Mouse (Mus musculus) limb, embryonic 12.5 days (tissue): ENCODE data around the gene Smad1. TPM values are rescaled to one million over a fixed set of nuclear protein-coding genes. Genes with fewer than 3 reads are reported as not detected.
A peak's percentile ranks its signal among the peaks of the same experiment; 100 is the strongest.
"Not testable (repeated sequence)": the region's sequence is repeated elsewhere in the genome, so short reads cannot be mapped to it uniquely, and the experiment has no call there.

Experiments used
- ATAC-seq: fragments of 200-750 bp; cut with Nextera tagmentation; 2 replicates; pipeline ENCODE4 v1.8.0; 2017; ENCODE audit warnings: low read depth, moderate TSS enrichment; ENCODE audit not compliant: insufficient number of reproducible peaks, insufficient read depth, low FRiP score, low TSS enrichment
- H3K27ac ChIP-seq: fragments of 300-500 bp; sonication (generic); 2 replicates; pipeline ENCODE4 v1.5.1; 2016; ENCODE audit warnings: mild to moderate bottlenecking, moderate library complexity
- H3K27me3 ChIP-seq: fragments of 300-500 bp; sonication (generic); 2 replicates; pipeline ENCODE4 v1.6.1; 2016; ENCODE audit warnings: mild to moderate bottlenecking, moderate library complexity
- H3K36me3 ChIP-seq: fragments of 300-500 bp; sonication (generic); 2 replicates; pipeline ENCODE4 v1.6.1; 2016; ENCODE audit warnings: mild to moderate bottlenecking, moderate library complexity
- H3K4me1 ChIP-seq: fragments of 300-500 bp; sonication (generic); replicated peaks from 2 replicates; pipeline ENCODE4 v1.6.1; 2016
- H3K4me2 ChIP-seq: fragments of 300-500 bp; sonication (generic); 2 replicates; pipeline ENCODE4 v1.6.1; 2016; ENCODE audit warnings: mild to moderate bottlenecking, moderate library complexity
- H3K4me3 ChIP-seq: fragments of 300-500 bp; sonication (generic); replicated peaks from 2 replicates; pipeline ENCODE4 v1.5.1; 2016; ENCODE audit warnings: mild to moderate bottlenecking
- H3K9ac ChIP-seq: fragments of 300-500 bp; sonication (generic); replicated peaks from 2 replicates; pipeline ENCODE4 v1.6.1; 2016; ENCODE audit warnings: mild to moderate bottlenecking, moderate library complexity
- H3K9me3 ChIP-seq: fragments of 300-500 bp; sonication (generic); 2 replicates; pipeline ENCODE4 v1.6.1; 2016; ENCODE audit warnings: mild to moderate bottlenecking, moderate library complexity
- WGBS: fragments of 180-500 bp; shearing (Covaris S2); methylation state at CpG from one replicate; pipeline ENCODE4 v1.1.7; 2016; 5-methylcytosine and 5-hydroxymethylcytosine counted together
- polyA plus RNA-seq: library from polyadenylated mRNA; unstranded; fragments of >200 nt; fragmentation: Nextera tagmentation; extraction: Ambion mirVana; gene quantifications from 2 replicates; pipeline ENCODE4 v1.2.1, GENCODE M21; 2016

Gene Smad1
- 46.3 and 52.8 TPM in 2 replicates for polyA plus RNA-seq

DNA sequence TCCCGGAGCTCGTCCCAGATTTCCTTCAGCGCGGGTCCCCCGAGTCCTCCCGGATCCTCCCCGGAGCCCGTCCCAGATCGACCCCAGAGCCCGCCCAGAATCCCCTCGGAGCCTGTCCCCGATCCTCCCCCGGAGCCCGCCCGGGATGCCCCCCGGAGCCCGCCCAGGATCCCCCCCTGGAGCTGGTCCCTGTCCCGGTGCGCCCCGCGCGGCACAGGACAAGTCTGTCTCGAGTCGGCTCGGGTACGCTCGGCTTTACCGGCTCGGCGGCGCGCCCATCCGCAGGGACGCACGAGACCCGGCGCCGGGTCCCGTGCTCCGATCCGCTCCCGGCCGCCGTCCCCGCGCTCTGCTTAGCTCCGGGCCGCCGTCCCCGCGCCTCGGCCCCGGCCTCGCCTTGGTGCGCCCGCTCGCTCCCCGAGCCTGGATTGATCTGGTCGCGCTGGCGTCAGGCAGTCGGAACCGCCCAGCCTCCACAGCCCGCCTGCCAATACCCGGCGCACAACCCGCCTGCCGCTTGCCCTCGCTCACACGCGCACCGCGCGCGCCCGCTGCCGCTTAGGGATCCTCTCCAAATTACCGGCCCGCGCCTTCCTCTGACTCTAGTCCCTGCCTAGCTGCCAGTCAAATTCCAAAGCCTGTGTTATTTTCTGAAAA, at the start of gene Smad1:
Gene Smad1, minus strand, starts transcription at position 525 of the 657 bp plus-strand sequence.
- no peaks in the 10 kb centered on the region for H3K27me3 ChIP-seq
- under 1% methylated on average over 69 of the region's 80 CpGs for WGBS
- H3K36me3 ChIP-seq = no peaks in the 10 kb centered on the region
- peaks cover 28% of the 10 kb centered on the region for H3K4me1 ChIP-seq
- peak within 1 kb of the TSS; percentile 77 for H3K4me2 ChIP-seq
- ATAC-seq = peak; percentile 92
- no peaks in the 10 kb centered on the region for H3K9me3 ChIP-seq
- peak within 1 kb of the TSS; percentile 97 for H3K9ac ChIP-seq
- peak within 1 kb of the TSS; percentile 85 for H3K4me3 ChIP-seq
- H3K27ac ChIP-seq = peak within 1 kb of the TSS; percentile 97

DNA sequence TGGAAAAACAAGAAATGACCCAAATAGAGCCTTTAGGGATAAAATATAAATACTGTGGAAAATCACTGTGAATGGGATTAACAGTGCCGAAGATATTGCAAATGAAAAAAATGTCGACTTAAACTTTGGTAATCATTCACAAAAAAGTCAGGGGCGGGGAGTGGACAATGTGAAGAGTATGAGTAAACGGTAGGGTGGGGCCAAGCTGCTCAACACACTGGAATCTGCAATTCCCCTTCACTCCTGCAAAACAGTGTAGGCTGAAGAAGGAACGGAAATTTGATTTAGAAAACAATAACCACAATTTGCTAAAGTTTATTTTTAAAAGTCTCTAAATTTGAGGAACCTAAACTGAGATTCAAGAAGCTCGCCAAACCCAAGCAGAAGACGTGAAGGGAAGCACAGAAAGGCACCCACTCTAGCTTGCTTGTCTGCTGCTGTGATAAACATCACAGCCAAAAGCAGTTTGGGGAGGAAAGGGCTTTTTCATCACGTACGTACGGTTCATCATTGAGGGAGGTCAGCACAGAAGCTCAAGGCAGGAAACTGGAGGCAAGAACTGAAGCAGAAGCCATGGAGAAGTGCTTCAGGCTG, 48.0 kb upstream of the Smad1 start:
- H3K4me2 ChIP-seq = no peak overlapping the region
- H3K4me1 ChIP-seq = no peaks in the 10 kb centered on the region
- WGBS = 81% methylated on average over 10 of the region's 10 CpGs
- no peaks in the 10 kb centered on the region for H3K9me3 ChIP-seq
- H3K36me3 ChIP-seq = no peaks in the 10 kb centered on the region
- ATAC-seq = no peak
- H3K4me3 ChIP-seq = no peak overlapping the region
- no peak overlapping the region for H3K27ac ChIP-seq
- no peak overlapping the region for H3K9ac ChIP-seq
- H3K27me3 ChIP-seq = no peaks in the 10 kb centered on the region

DNA sequence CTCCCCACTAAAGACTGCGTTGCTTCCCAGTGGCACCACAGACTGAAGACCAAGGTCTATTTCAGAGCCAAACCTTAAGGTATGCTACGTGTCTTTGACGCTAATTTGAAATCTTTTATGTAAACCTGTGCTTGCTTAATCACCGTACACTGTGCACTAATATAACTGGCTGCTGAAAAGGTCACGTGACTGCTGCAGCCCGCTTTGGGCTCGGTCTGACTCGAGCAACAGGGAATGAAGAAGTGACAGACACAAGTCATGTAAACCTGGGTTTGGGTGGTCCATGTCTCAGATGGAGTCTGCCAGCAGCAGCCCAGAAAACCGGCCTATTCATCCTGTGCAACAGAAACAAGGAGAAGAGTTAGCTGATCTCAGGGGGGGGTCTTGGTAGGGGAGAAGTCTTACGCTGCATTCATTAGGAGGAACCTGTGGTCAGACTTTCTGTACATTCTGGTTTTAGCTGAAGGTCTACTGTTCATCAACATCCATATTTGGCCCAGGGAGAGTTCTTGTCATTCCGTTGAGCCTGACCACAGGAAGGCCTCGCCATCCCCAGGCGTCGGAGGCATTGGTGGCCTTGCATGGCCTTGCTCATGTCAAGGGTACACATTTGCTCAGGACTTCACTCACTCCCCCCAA, 44.3 kb upstream of the Smad1 start:
- H3K27me3 ChIP-seq = no peaks in the 10 kb centered on the region
- no peak overlapping the region for H3K9ac ChIP-seq
- no peak overlapping the region for H3K27ac ChIP-seq
- H3K36me3 ChIP-seq = no peaks in the 10 kb centered on the region
- no peak for ATAC-seq
- H3K4me2 ChIP-seq = no peak overlapping the region
- H3K9me3 ChIP-seq = no peaks in the 10 kb centered on the region
- no peaks in the 10 kb centered on the region for H3K4me1 ChIP-seq
- WGBS = 84% methylated on average over 14 of the region's 14 CpGs
- H3K4me3 ChIP-seq = no peak overlapping the region

DNA sequence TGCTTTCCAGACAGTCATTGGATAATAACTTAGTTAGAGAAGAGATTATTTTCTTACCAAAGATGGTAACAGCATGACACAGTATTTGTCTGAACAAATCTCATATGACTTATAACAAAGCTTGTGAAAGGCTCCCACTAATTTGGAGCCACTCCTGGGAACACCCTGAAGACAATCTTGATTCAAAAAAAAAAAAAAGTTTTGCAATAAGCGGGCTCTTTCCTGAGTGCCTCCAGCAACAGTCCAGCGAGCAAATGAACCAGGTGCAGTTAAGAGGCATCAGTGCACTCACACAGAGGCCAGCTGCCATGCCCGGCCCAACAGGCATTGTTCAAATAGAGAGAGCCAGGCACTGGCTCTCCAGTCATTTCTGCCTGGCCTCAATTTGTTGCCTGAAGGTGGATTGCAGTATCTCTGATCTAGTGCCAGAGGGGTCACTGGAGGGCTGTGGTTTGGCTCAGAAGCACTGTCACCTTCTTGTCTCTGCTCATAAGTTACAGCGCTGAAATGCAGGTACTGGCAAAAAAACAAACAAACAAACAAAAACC, 34.7 kb upstream of the Smad1 start:
- no peak overlapping the region for H3K4me2 ChIP-seq
- no peaks in the 10 kb centered on the region for H3K4me1 ChIP-seq
- WGBS = 51% methylated on average over 4 of the region's 4 CpGs
- H3K27ac ChIP-seq = no peak overlapping the region
- no peaks in the 10 kb centered on the region for H3K27me3 ChIP-seq
- ATAC-seq = no peak
- H3K9ac ChIP-seq = no peak overlapping the region
- no peaks in the 10 kb centered on the region for H3K9me3 ChIP-seq
- H3K4me3 ChIP-seq = no peak overlapping the region
- H3K36me3 ChIP-seq = no peaks in the 10 kb centered on the region

DNA sequence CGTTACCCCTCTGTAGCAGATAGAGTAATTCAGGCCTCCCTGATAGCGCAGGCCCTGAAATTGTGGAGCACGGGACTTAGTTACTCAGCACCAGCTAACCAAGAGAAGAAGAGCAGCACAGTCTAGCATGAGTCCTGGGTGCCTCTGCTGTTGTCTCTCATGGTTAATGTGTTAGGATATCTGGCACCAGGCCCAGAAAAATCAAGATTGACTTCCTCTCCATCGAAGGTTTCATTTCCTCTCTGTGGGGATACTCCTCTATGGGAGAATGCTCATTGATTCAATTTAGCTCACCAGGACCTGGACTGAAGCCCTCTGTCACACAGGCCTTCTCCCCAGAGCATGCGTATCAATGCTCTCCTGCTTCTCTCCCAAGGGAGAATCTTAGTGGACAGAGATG, 15.6 kb upstream of the Smad1 start:
- WGBS = 87% methylated on average over 5 of the region's 5 CpGs
- Histone ChIP-seq H3K27me3 (no peaks in the 10 kb centered on the region), H3K4me2 (no peak overlapping the region), H3K9ac (no peak overlapping the region), H3K9me3 (no peaks in the 10 kb centered on the region), H3K27ac (no peak overlapping the region), H3K4me1 (no peaks in the 10 kb centered on the region), H3K36me3 (no peaks in the 10 kb centered on the region), H3K4me3 (no peak overlapping the region)
- ATAC-seq = no peak

DNA sequence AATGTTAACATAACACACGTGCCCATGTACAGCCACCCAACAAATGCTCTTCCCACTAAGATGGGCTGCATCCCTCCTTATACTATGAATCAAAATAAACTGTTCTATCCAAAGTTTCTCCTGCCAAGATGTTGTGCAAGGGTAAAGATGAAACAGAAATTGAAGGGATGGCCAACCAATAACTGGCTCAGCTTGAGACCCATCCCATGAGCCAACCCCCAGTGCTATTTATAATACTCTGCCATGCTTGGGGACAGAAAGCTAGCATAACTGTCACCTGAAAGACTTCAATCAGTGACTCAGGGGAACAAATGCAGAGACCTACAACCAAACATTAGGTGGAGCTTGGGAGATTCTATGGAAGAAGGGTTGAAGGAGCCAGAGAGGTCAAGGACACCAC, 11.2 kb upstream of the Smad1 start:
- no peak for ATAC-seq
- H3K27me3 ChIP-seq = no peaks in the 10 kb centered on the region

DNA sequence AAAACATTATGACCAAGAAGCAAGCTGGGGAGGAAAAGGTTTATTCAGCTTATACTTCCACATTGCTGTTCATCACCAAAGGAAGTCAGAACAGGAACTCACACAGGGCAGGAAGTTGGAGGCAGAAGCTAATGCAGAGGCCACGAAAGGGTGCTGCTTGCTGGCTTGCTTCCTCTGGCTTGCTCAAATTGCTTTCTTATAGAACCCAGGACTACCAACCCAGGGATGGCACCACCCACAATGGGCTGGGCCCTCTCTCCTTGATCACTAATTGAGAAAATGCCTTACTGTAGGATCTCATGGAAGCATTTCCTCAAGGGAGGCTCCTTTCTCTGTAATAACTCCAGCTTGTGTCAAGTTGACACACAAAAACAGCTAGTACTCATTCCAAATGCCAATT, 8.0 kb upstream of the Smad1 start:
- H3K9me3 ChIP-seq, H3K4me2 ChIP-seq, H3K9ac ChIP-seq, H3K27ac ChIP-seq, H3K36me3 ChIP-seq, H3K4me3 ChIP-seq, ATAC-seq, H3K4me1 ChIP-seq, H3K27me3 ChIP-seq: not testable (repeated sequence)
- 50% methylated on average over 1 of the region's 1 CpGs for WGBS

More for the DNA sequence above, 11.2 kb upstream of the Smad1 start:
- H3K4me1 ChIP-seq = no peaks in the 10 kb centered on the region
- H3K4me2 ChIP-seq = no peak overlapping the region
- 78% methylated on average over 1 of the region's 1 CpGs for WGBS
- H3K27ac ChIP-seq = no peak overlapping the region
- no peak overlapping the region for H3K9ac ChIP-seq
- no peaks in the 10 kb centered on the region for H3K36me3 ChIP-seq
- no peak overlapping the region for H3K4me3 ChIP-seq
- H3K9me3 ChIP-seq = peaks cover 6% of the 10 kb centered on the region

DNA sequence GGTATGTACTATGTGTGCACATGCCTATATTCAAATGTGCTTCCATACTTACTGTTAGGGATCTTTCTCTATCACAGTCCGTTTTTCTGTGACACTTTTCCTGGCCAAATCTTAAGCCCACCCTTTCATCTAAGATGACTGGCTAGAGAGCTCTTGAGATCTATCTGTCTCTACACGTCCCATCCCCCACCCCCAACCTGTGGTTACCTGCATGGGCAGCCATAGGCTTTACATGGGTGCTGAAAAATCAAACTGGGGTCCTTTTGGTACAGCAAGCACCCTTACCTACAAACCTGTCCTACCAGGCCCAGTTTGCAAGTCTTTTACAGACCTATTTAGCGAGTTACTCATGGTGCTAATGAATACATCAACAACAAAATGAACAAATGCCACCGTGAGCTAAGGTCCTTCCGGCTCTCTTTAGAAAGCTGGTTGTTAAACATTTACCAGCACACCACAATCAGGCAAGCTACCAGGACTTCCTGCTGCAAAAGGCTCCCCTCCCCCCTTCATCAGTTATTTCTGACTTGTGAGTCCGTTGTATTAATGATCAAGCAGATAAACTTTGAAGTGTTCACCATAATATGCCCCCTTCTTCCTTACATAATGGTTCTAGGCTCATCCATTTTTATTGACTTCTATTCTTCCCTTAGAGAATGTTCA, 5.7 kb upstream of the Smad1 start:
- Histone ChIP-seq H3K27me3 (no peaks in the 10 kb centered on the region), H3K9ac (no peak overlapping the region), H3K4me1 (no peaks in the 10 kb centered on the region), H3K4me2 (no peak overlapping the region), H3K27ac (no peak overlapping the region), H3K9me3 (peaks cover 6% of the 10 kb centered on the region), H3K36me3 (no peaks in the 10 kb centered on the region), H3K4me3 (no peak overlapping the region)
- 60% methylated on average over 6 of the region's 6 CpGs for WGBS
- no peak for ATAC-seq

DNA sequence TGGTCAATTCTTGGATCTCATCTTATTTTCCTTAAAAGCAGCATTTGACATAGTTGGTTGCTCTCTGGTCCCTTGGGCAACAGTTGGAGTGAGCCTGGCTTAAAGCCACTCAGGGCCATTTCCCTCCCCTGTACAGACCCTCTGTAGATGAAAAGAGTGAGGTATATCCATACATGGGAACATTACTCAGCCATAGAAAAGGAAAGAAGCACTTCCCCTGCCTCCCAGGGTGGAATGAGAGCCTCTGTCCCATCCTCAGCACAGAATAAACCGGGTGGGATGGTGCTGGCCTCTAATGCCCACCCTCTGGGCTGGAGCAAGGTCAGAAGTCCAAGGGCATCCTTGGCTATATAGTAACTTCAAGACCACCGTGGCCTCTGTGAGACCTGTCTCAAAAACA, 1.4 kb upstream of the Smad1 start:
- Histone ChIP-seq H3K27me3 (no peaks in the 10 kb centered on the region), H3K36me3 (no peaks in the 10 kb centered on the region), H3K27ac (no peak overlapping the region), H3K9ac (no peak overlapping the region), H3K4me3 (no peak overlapping the region), H3K4me1 (peaks cover 24% of the 10 kb centered on the region), H3K9me3 (no peaks in the 10 kb centered on the region), H3K4me2 (no peak overlapping the region)
- ATAC-seq = no peak
- 79% methylated on average over 2 of the region's 2 CpGs for WGBS

DNA sequence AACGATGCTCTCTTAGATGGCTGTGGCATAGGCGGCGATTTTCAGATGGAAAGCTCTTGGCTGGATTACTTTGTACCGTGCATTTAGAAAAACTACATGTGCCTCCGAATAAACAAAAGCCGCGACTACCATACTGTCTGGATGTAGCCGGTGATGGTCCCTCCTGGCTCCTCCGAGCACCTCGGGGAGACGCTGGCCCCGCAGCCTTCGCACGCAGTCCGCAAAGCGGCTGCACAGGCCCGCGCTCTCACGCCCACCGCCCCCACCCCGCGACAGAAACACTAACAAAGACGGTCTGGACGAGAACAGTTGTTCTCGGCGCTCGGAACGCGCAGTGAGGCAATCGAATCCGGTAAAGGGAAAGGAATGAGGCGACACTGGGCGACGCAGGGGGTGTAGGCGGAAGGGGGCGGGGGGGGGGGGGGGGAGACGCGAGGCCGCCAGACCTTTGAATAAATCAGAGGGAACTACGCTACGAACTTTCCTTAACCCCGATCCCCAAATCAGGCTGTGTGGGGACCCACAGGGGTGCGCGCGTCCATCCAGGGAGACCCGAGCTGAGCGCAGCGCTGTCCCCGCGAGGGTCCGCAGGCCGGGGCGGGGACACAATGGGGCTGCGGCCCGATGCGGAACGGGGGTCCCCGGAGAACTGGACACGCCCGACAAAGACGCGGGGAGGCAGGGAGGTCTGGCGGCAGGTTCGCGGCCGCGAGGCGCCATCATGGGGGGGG, 902 bp downstream of the Smad1 start:
- peak overlapping the region; percentile 77 for H3K4me2 ChIP-seq
- H3K4me1 ChIP-seq = peaks cover 28% of the 10 kb centered on the region
- H3K27me3 ChIP-seq = no peaks in the 10 kb centered on the region
- peak overlapping the region; percentile 85 for H3K4me3 ChIP-seq
- WGBS = 1% methylated on average over 63 of the region's 68 CpGs
- no peaks in the 10 kb centered on the region for H3K36me3 ChIP-seq
- peak overlapping the region; percentile 97 for H3K27ac ChIP-seq
- peak; percentile 7; the same call in 1 of the 2 replicates for ATAC-seq
- peak overlapping the region; percentile 97 for H3K9ac ChIP-seq
- no peaks in the 10 kb centered on the region for H3K9me3 ChIP-seq
